Mouse (Mus musculus) liver, postnatal 0 days (tissue): ENCODE data around the gene Cdc42ep4.

Experiments
- CTCF ChIP-seq: sonication (generic); IDR thresholded peaks from 2 replicates; pipeline ENCODE4 v1.5.1; 2016; ENCODE audit warnings: antibody characterized with exemption, low read depth
- EP300 ChIP-seq: IDR thresholded peaks from 2 replicates; pipeline ENCODE4 v1.6.1; 2016; ENCODE audit warnings: antibody characterized with exemption, low read depth, mild to moderate bottlenecking

GRCm38 (mm10) chr11:113754845-113755244 is 3.2 kb upstream of the Cdc42ep4 start:
- no peak for TF ChIP-seq CTCF
- no peak for TF ChIP-seq EP300
